Mouse (Mus musculus) lung, postnatal 0 days (tissue): Measurements from ENCODE around the gene Rangrf.

Experiments
- CTCF ChIP-seq: IDR thresholded peaks from 2 replicates; pipeline ENCODE4 v1.5.1; 2016; ENCODE audit warnings: antibody characterized with exemption, mild to moderate bottlenecking
- EP300 ChIP-seq: IDR thresholded peaks from 2 replicates; pipeline ENCODE4 v1.6.1; 2016; ENCODE audit warnings: antibody characterized with exemption, mild to moderate bottlenecking, control low read depth

DNA sequence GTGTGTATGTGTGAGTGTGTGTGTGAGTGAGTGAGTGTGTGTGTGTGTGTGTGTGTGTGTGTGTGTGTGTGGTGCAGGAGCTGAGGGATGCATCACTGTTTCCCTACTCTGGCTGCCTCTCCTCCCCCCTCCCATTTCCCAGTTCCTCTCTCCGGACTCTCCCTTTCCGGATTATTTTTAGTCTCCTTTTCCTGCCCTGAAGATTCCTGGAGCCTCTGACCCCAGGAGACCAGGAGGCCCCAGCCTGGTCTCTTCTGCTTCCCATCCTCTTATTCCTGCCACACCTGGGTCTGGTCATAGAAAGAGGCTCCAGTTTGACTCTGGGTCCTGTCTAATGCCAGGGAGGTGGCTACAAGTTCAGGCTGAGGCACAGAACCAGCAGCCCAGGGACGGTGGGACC lies 18.9 kb downstream of the Rangrf start:
- no peak for TF ChIP-seq CTCF
- no peak for TF ChIP-seq EP300
